Mouse (Mus musculus): ENCODE measurements around the gene Ncbp3.
A peak's percentile ranks its signal among the peaks of the same experiment; 100 is the strongest.

DNA sequence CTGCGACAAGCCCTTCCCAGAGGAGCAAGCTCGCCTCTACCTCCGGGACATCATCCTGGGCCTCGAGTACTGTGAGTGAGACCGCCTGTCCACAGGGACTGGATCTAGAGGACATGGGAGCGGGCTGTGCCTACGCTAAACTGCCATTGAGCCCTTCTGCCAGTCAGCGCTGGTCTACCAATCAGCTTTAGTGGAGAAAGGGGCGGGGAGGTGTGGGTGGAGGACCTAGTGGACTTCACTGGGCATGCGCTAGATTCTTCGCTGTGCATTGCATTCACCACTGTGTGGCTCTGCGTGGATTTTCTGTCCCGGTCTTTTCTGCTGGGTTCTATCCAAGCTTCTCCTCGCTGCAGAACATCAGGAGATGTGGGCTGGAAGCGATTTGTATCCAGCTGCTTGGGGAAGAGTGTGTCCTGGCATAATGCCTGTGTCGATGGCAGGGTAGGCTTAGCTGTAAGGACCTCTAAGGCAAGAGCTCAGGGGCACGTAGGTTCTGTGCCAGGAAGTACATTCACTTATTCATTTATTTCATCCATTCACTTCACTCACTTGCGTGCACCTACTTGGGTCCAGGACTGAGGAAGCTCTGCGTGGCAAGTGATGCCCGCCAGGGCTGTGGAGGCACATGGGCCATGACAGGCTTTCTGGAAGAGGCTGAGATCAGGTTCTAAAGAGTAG, 16.6 kb upstream of the Ncbp3 start:
- TF ChIP-seq CTCF (IDR thresholded peaks at IDR 0.05; ENCODE audit: low read depth) (peak; percentile 11; the same call in 1 of the 2 replicates), EP300 (IDR thresholded peaks at IDR 0.05; ENCODE audit: low read depth) (no peak)

Data from heart, postnatal 0 days (tissue).